Mouse (Mus musculus) bone marrow, adult 2 months (tissue): Measurements from ENCODE around the gene Shoc2. TPM values are rescaled to one million over a fixed set of nuclear protein-coding genes. Genes with fewer than 3 reads are reported as not detected.

Source experiments
- H3K27ac ChIP-seq: fragments of 200-500 bp; 2 replicates; pipeline ENCODE4 v1.5.1; 2012; ENCODE audit warnings: low read depth, mild to moderate bottlenecking, control low read depth, inconsistent platforms, low read length; ENCODE audit not compliant: control insufficient read depth, poor library complexity, insufficient read depth
- H3K4me1 ChIP-seq: fragments of 200-500 bp; 2 replicates; pipeline ENCODE4 v1.6.1; 2011; ENCODE audit warnings: low read length; ENCODE audit not compliant: control insufficient read depth, insufficient read depth
- H3K4me3 ChIP-seq: fragments of 200-500 bp; replicated peaks from 2 replicates; pipeline ENCODE3; 2011; ENCODE audit warnings: mild to moderate bottlenecking, low read depth, low read length, control low read depth; ENCODE audit not compliant: control insufficient read depth
- CTCF ChIP-seq: fragments of 200-500 bp; IDR thresholded peaks from 2 replicates; pipeline ENCODE4 v1.5.1; 2011; ENCODE audit warnings: low read length, control low read depth; ENCODE audit not compliant: control insufficient read depth, insufficient read depth
- POLR2A ChIP-seq: fragments of 200-500 bp; IDR thresholded peaks from 2 replicates; pipeline ENCODE4 v1.6.1; 2011; ENCODE audit warnings: low read depth, mild to moderate bottlenecking, control low read depth, low read length, borderline replicate concordance; ENCODE audit not compliant: control insufficient read depth
- WGBS: fragments of 180-500 bp; shearing (Covaris S2); methylation state at CpG from one replicate; pipeline ENCODE4 v1.1.7; 2018; 5-methylcytosine and 5-hydroxymethylcytosine counted together
- polyA plus RNA-seq: library from polyadenylated mRNA; stranded (reverse); fragments of >200 nt; gene quantifications from 2 replicates; pipeline ENCODE4 v1.2.4, GENCODE M21; 2011; ENCODE audit warnings: low replicate concordance; ENCODE audit not compliant: missing spikeins, insufficient read depth, insufficient read length

Shoc2 gene
- polyA plus RNA-seq, 1 experiment, result 17.4 TPM

DNA sequence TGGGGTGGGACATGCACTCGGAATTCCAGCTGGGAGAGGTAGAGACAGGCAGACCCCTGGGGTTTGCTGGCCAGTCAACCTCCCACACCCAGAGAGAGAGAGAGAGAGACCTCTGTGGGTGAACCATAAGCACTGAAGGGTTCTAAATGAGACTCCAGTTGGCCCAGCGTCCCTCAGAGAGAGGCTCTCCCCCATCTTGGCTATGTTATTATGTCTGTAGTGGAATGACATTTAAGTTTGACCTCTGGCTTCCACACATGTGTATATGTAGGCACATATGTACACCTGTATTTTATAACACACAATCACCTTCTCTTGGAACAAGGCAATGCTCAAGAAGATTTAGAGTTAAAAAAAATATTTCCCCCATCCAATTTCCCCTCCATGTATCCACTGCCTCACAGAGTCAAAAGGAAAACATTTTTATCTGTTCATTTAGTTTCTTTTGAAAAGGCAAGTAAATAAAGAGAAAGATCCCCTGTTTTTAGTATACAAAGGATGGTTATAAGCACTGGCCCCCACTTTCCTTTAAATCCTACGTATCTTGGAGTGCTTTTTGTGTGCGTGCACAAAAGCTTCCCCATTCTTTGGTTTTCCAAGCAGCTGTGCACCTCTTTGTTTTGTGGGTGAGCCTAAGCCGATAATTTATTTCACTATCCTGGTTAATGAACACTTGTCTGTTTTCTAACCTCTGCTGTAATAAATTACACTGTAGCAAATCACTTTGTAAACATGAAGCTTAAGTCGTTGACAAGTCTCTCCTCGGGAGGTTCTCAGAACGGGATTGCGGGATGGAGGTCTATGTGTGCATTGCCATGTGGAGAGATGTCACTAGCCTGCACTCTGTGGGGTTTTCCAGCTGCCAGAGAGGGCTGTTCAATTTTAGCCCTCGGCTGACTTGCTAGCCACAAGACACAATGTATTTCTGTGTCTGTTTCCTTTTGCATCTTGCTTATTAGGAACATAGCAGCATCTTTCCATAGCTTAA, 132.6 kb downstream of the Shoc2 start:
- no peak overlapping the region for H3K4me3 ChIP-seq
- TF ChIP-seq POLR2A (no peak), CTCF (no peak)
- WGBS, result 61% methylated on average over 10 of the region's 10 CpGs
- H3K27ac ChIP-seq, result no peak overlapping the region
- H3K4me1 ChIP-seq, result no peaks in the 10 kb centered on the region

DNA sequence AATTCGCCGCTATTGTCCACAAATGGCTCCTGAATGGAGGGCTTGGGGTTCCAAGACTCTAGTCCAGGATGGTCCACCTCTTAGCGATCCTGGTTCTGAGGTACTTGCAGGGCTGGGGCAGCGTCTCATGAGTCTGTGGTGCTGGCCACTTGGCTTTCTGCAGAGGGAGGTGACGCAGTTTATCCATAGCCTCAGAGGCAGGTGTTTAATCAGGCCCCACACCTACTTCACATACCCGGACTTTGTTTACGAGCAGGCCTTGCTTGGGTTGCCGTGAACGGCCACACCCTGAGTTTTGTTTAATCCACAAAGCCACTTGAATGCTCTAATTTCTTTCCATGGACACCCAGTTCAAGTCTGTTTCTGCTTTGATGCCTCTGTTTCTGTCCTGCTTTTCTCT, 137.2 kb downstream of the Shoc2 start:
- 86% methylated on average over 9 of the region's 9 CpGs for WGBS
- H3K4me1 ChIP-seq, result no peaks in the 10 kb centered on the region
- no peak overlapping the region for H3K27ac ChIP-seq
- H3K4me3 ChIP-seq, result no peak overlapping the region
- no peak for TF ChIP-seq POLR2A
- TF ChIP-seq CTCF, result no peak

- H3K27ac ChIP-seq, result no peak overlapping the region
- 81% methylated on average over 9 of the region's 9 CpGs for WGBS
- TF ChIP-seq CTCF (no peak), POLR2A (no peak)
Measured at GRCm38 (mm10) chr19:54081716-54082165, 137.6 kb downstream of the Shoc2 start.

More at GRCm38 (mm10) chr19:54081716-54082165, 137.6 kb downstream of the Shoc2 start:
- no peak overlapping the region for H3K4me3 ChIP-seq
- no peaks in the 10 kb centered on the region for H3K4me1 ChIP-seq

Other genes starting within 250 kb of the Shoc2 start
- 47.8 and 49.6 TPM in 2 replicates for gene Pdcd4, start 52.1 kb upstream of the Shoc2 start, polyA plus RNA-seq
- 25.8 and 32.5 TPM in 2 replicates for gene Bbip1, start 321 bp downstream of the Shoc2 start, polyA plus RNA-seq
- 0.81 and 0.82 TPM in 2 replicates for gene Adra2a, start 99.8 kb downstream of the Shoc2 start, polyA plus RNA-seq